Mouse (Mus musculus) lung, postnatal 0 days (tissue): ENCODE measurements around the gene Smarca4. TPM values are rescaled to one million over a fixed set of nuclear protein-coding genes. Genes with fewer than 3 reads are reported as not detected.
"Not testable (repeated sequence)": the region's sequence is repeated elsewhere in the genome, so short reads cannot be mapped to it uniquely, and the experiment has no call there.

ENCODE experiments used
- ATAC-seq: fragments of 200-750 bp; cut with Nextera tagmentation; 2 replicates; pipeline ENCODE4 v1.8.0; 2017; ENCODE audit warnings: moderate library complexity
- DNase-seq: peaks from one replicate; pipeline ENCODE4 v3.0.0-alpha.2; 2016; ENCODE audit warnings: low spot score
- H3K27ac ChIP-seq: fragments of 300-500 bp; sonication (generic); 2 replicates; pipeline ENCODE4 v1.5.1; 2014; ENCODE audit warnings: antibody characterized with exemption, mild to moderate bottlenecking, low read length, mixed read lengths
- H3K27me3 ChIP-seq: fragments of 300-500 bp; sonication (generic); replicated peaks from 2 replicates; pipeline ENCODE4 v1.6.1; 2014; ENCODE audit warnings: low read length, mixed read lengths; ENCODE audit not compliant: insufficient read depth
- H3K36me3 ChIP-seq: fragments of 300-500 bp; sonication (generic); 2 replicates; pipeline ENCODE4 v1.6.1; 2014; ENCODE audit warnings: low read length, mixed read lengths; ENCODE audit not compliant: insufficient read depth
- H3K4me1 ChIP-seq: fragments of 300-500 bp; sonication (generic); 2 replicates; pipeline ENCODE4 v1.6.1; 2014; ENCODE audit warnings: antibody characterized with exemption, low read depth, low read length, mixed read lengths; ENCODE audit not compliant: insufficient read depth
- H3K4me2 ChIP-seq: fragments of 300-500 bp; sonication (generic); replicated peaks from 2 replicates; pipeline ENCODE4 v1.6.1; 2014; ENCODE audit warnings: low read depth, mild to moderate bottlenecking, low read length, moderate library complexity, mixed read lengths
- H3K4me3 ChIP-seq: fragments of 300-500 bp; sonication (generic); 2 replicates; pipeline ENCODE4 v1.5.1; 2014; ENCODE audit warnings: low read depth, low read length
- H3K9ac ChIP-seq: fragments of 300-500 bp; sonication (generic); replicated peaks from 2 replicates; pipeline ENCODE4 v1.6.1; 2014; ENCODE audit warnings: low read depth, mild to moderate bottlenecking
- H3K9me3 ChIP-seq: fragments of 300-500 bp; sonication (generic); 2 replicates; pipeline ENCODE4 v1.6.1; 2016; ENCODE audit warnings: low read length, mixed read lengths
- CTCF ChIP-seq: IDR thresholded peaks from 2 replicates; pipeline ENCODE4 v1.5.1; 2016; ENCODE audit warnings: antibody characterized with exemption, mild to moderate bottlenecking
- EP300 ChIP-seq: IDR thresholded peaks from 2 replicates; pipeline ENCODE4 v1.6.1; 2016; ENCODE audit warnings: antibody characterized with exemption, mild to moderate bottlenecking, control low read depth
- WGBS: fragments of 180-500 bp; shearing (Covaris S2); extraction: QIAGEN DNeasy Blood & Tissue Kit; methylation state at CpG from one replicate; pipeline ENCODE4 v1.1.7; 2014; 5-methylcytosine and 5-hydroxymethylcytosine counted together
- polyA plus RNA-seq: library from polyadenylated mRNA; unstranded; fragments of >200 nt; fragmentation: Nextera tagmentation; extraction: Ambion mirVana; gene quantifications from 2 replicates; pipeline ENCODE4 v1.2.1, GENCODE M21; 2015

Gene Smarca4
- polyA plus RNA-seq, 1 experiment from 2014 or later: 22.3 TPM

- H3K4me1 ChIP-seq, H3K27me3 ChIP-seq, H3K9me3 ChIP-seq, H3K27ac ChIP-seq, H3K4me3 ChIP-seq, H3K9ac ChIP-seq, H3K4me2 ChIP-seq: not testable (repeated sequence)
- TF ChIP-seq EP300 (0 out of 2 replicates have a peak, but pooled peaks have one; percentile 14), CTCF (peak; percentile 56)
- ATAC-seq: peak; percentile 21; the same call in 1 of the 2 replicates
- WGBS: 76% methylated on average over 6 of the region's 6 CpGs
- DNase-seq: peak; percentile 43
- peaks cover 41% of the 10 kb centered on the region for H3K36me3 ChIP-seq
Measured at GRCm38 (mm10) chr9:21699280-21699679, 83.3 kb downstream of the Smarca4 start.

- Histone ChIP-seq H3K27me3 (no peaks in the 10 kb centered on the region), H3K27ac (no peak overlapping the region), H3K36me3 (peaks cover 40% of the 10 kb centered on the region), H3K4me1 (no peaks in the 10 kb centered on the region), H3K4me2 (no peak overlapping the region), H3K4me3 (no peak overlapping the region), H3K9me3 (no peaks in the 10 kb centered on the region), H3K9ac (no peak overlapping the region)
- ATAC-seq (no peak), DNase-seq (no peak)
- no peak for TF ChIP-seq EP300
- no peak for TF ChIP-seq CTCF
- 88% methylated on average over 11 of the region's 14 CpGs for WGBS
Measured at GRCm38 (mm10) chr9:21701091-21701490, 85.1 kb downstream of the Smarca4 start.

- Histone ChIP-seq H3K27ac (no peak overlapping the region), H3K9ac (no peak overlapping the region), H3K36me3 (peaks cover 43% of the 10 kb centered on the region), H3K9me3 (no peaks in the 10 kb centered on the region), H3K4me2 (no peak overlapping the region), H3K4me1 (no peaks in the 10 kb centered on the region), H3K27me3 (no peaks in the 10 kb centered on the region), H3K4me3 (no peak overlapping the region)
- TF ChIP-seq EP300: no peak
- TF ChIP-seq CTCF: no peak
- DNase-seq (no peak), ATAC-seq (no peak)
- 95% methylated on average over 7 of the region's 7 CpGs for WGBS
Measured at GRCm38 (mm10) chr9:21703494-21703893, 87.5 kb downstream of the Smarca4 start.

GRCm38 (mm10) chr9:21706085-21706484, 90.1 kb downstream of the Smarca4 start:
- Histone ChIP-seq H3K4me2 (no peak overlapping the region), H3K9me3 (no peaks in the 10 kb centered on the region), H3K27ac (no peak overlapping the region), H3K27me3 (no peaks in the 10 kb centered on the region), H3K36me3 (peaks cover 27% of the 10 kb centered on the region), H3K4me1 (no peaks in the 10 kb centered on the region), H3K9ac (no peak overlapping the region), H3K4me3 (no peak overlapping the region)
- DNase-seq: no peak
- no peak for TF ChIP-seq CTCF
- no peak for TF ChIP-seq EP300
- ATAC-seq: no peak
- 88% methylated on average over 4 of the region's 4 CpGs for WGBS

- H3K9ac ChIP-seq: no peak overlapping the region
- no peaks in the 10 kb centered on the region for H3K4me1 ChIP-seq
- DNase-seq (no peak), ATAC-seq (no peak)
- H3K36me3 ChIP-seq: peaks cover 21% of the 10 kb centered on the region
- WGBS: 91% methylated on average over 8 of the region's 8 CpGs
- TF ChIP-seq EP300 (no peak), CTCF (no peak)
- H3K9me3 ChIP-seq: no peaks in the 10 kb centered on the region
- no peak overlapping the region for H3K4me3 ChIP-seq
- no peaks in the 10 kb centered on the region for H3K27me3 ChIP-seq
- H3K27ac ChIP-seq: no peak overlapping the region
- H3K4me2 ChIP-seq: no peak overlapping the region
Measured at GRCm38 (mm10) chr9:21706586-21707265, 90.8 kb downstream of the Smarca4 start.

- WGBS: 96% methylated on average over 3 of the region's 3 CpGs
- Histone ChIP-seq H3K9ac (no peak overlapping the region), H3K27me3 (no peaks in the 10 kb centered on the region), H3K4me2 (no peak overlapping the region), H3K9me3 (no peaks in the 10 kb centered on the region), H3K27ac (no peak overlapping the region), H3K4me3 (no peak overlapping the region), H3K36me3 (0 out of 2 replicates have a peak, but pooled peaks cover 4% of the 10 kb centered on the region), H3K4me1 (no peaks in the 10 kb centered on the region)
- no peak for DNase-seq
- ATAC-seq: no peak
- TF ChIP-seq CTCF: no peak
- no peak for TF ChIP-seq EP300
Measured at GRCm38 (mm10) chr9:21709340-21709739, 93.4 kb downstream of the Smarca4 start.
